Mouse (Mus musculus) C2C12 (cell line): ENCODE data around the gene A630089N07Rik.
"Not testable (repeated sequence)": the region's sequence is repeated elsewhere in the genome, so short reads cannot be mapped to it uniquely, and the experiment has no call there.

Experiments used
- CEBPB ChIP-seq: IDR thresholded peaks from one replicate; pipeline ENCODE4 v1.6.1; 2011; ENCODE audit warnings: low read depth, mild to moderate bottlenecking, control low read depth, moderate library complexity
- CTCF ChIP-seq: IDR thresholded peaks from one replicate; pipeline ENCODE4 v1.5.1; 2011; ENCODE audit not compliant: control insufficient read depth, insufficient read depth, insufficient read length
- FOSL1 ChIP-seq: IDR thresholded peaks from one replicate; pipeline ENCODE4 v1.8.0; 2011; ENCODE audit warnings: mild to moderate bottlenecking, low read length; ENCODE audit not compliant: poor library complexity, insufficient read depth, severe bottlenecking
- MAX ChIP-seq: IDR thresholded peaks from one replicate; pipeline ENCODE4 v1.6.1; 2011; ENCODE audit warnings: mild to moderate bottlenecking, control low read depth
- MYOD1 ChIP-seq: IDR thresholded peaks from one replicate; pipeline ENCODE4 v1.6.1; 2011; ENCODE audit warnings: low read depth; ENCODE audit not compliant: control insufficient read depth, insufficient read length
- MYOG ChIP-seq: IDR thresholded peaks from one replicate; pipeline ENCODE4 v1.6.1; 2011; ENCODE audit not compliant: control insufficient read depth, insufficient read length; ENCODE audit errors: extremely low read depth
- USF1 ChIP-seq: IDR thresholded peaks from one replicate; pipeline ENCODE4 v1.6.1; 2011; ENCODE audit warnings: low read depth, mild to moderate bottlenecking, control low read depth, moderate library complexity

DNA sequence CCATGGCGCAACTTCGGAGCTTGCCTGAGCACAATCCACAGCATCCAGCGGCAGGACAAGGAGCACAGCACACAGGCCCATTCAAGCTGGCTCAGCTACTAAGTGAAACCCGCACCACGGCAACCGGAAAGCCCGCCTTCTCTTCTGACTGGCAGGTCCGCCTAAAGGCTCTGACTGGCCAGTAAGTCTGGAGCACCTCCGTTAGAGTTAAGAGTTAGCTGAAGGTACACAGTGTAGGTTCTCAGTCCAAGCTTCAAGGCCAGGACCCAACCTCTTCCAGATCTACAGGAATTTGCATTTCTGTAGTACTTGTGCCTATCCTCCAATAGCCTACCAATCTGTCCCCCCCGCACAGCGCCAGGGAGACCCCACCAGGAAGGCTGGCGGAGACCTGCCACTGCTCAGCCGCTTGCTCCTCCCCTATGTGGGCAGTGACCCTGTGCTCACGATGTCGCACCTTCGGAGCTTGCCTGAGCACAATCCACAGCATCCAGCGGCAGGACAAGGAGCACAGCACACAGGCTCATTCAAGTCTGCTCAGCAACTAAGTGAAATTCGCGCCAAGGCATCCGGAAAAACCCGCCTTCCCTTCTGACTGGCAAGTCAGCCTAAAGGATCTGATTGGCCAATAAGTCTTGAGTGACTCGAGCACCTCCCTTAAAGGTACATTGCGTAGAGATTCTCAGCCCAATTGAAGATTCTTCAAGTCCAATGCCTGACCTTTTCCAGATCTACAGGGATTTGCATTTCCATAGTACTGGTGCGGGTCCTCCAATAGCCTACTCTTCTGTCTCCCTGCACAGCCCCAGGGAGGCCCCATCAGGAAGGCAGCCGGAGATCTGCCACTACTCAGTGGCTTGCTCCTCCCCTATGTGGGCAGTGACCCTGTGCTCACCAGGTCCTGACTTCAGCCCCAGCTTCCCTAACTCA, at the start of gene A630089N07Rik:
- not testable (repeated sequence) for TF ChIP-seq USF1, CTCF, CEBPB, MAX, MYOG, MYOD1, FOSL1
